Mouse (Mus musculus) common myeloid progenitor, adult 5-6 weeks (primary cell): Measurements from ENCODE around the gene Dnah8. TPM values are rescaled to one million over a fixed set of nuclear protein-coding genes. Genes with fewer than 3 reads are reported as not detected.

Source experiments
- ATAC-seq: replicated peaks from 2 replicates; pipeline ENCODE4 v1.8.0; 2016; ENCODE audit warnings: low read depth, mild to moderate bottlenecking, moderate TSS enrichment, inconsistent platforms; ENCODE audit not compliant: poor library complexity, severe bottlenecking
- total RNA-seq: library from RNA; stranded (forward); fragments of 200-1000, 187-1606 nt; gene quantifications from 2 replicates; pipeline ENCODE4 v1.2.3, GENCODE M21; 2017

Gene Dnah8
- total RNA-seq, 1 experiment from 2014 or later, result 50.6 TPM

- no peak for ATAC-seq
Measured at GRCm38 (mm10) chr17:30858586-30859259, 234.6 kb downstream of the Dnah8 start.

- no peak for ATAC-seq
Measured at GRCm38 (mm10) chr17:30859989-30860585, 235.9 kb downstream of the Dnah8 start.

- ATAC-seq, result no peak
Measured at GRCm38 (mm10) chr17:30860606-30861005, 236.5 kb downstream of the Dnah8 start.

GRCm38 (mm10) chr17:30866281-30866680 lies 242.1 kb downstream of the Dnah8 start:
- no peak for ATAC-seq

GRCm38 (mm10) chr17:30866966-30867365 lies 242.8 kb downstream of the Dnah8 start:
- no peak for ATAC-seq

GRCm38 (mm10) chr17:30871040-30871439 lies 246.9 kb downstream of the Dnah8 start:
- ATAC-seq, result 0 out of 2 replicates have a peak, but pooled peaks have one; percentile 22

GRCm38 (mm10) chr17:30874276-30874675 lies 250.1 kb downstream of the Dnah8 start:
- no peak for ATAC-seq

GRCm38 (mm10) chr17:30877456-30877855 lies 253.3 kb downstream of the Dnah8 start:
- no peak for ATAC-seq

GRCm38 (mm10) chr17:30878626-30879025 lies 254.5 kb downstream of the Dnah8 start:
- ATAC-seq, result no peak

- ATAC-seq, result no peak
Measured at GRCm38 (mm10) chr17:30880391-30880790, 256.2 kb downstream of the Dnah8 start.

- no peak for ATAC-seq
Measured at GRCm38 (mm10) chr17:30881001-30881400, 256.8 kb downstream of the Dnah8 start.

- no peak for ATAC-seq
Measured at GRCm38 (mm10) chr17:30882206-30882605, 258.1 kb downstream of the Dnah8 start.

GRCm38 (mm10) chr17:30883534-30883933 lies 259.4 kb downstream of the Dnah8 start:
- ATAC-seq, result no peak

- no peak for ATAC-seq
Measured at GRCm38 (mm10) chr17:30892086-30892485, 267.9 kb downstream of the Dnah8 start.

GRCm38 (mm10) chr17:30892730-30893129 lies 268.6 kb downstream of the Dnah8 start:
- ATAC-seq, result no peak

- no peak for ATAC-seq
Measured at GRCm38 (mm10) chr17:30897075-30897474, 272.9 kb downstream of the Dnah8 start.

- 0 out of 2 replicates have a peak, but pooled peaks have one; percentile 15 for ATAC-seq
Measured at GRCm38 (mm10) chr17:30901627-30902026, 277.5 kb downstream of the Dnah8 start, which contains the start of gene Glp1r. Gene Glp1r (plus strand): TSS chr17:30901817.

- no peak for ATAC-seq
Measured at GRCm38 (mm10) chr17:30904096-30904495, 279.9 kb downstream of the Dnah8 start.

GRCm38 (mm10) chr17:30907577-30907976 lies 283.4 kb downstream of the Dnah8 start:
- peak; percentile 88 for ATAC-seq

- no peak for ATAC-seq
Measured at GRCm38 (mm10) chr17:30910866-30911731, 286.9 kb downstream of the Dnah8 start.

GRCm38 (mm10) chr17:30911732-30912088 lies 287.6 kb downstream of the Dnah8 start:
- ATAC-seq, result no peak
